Mouse (Mus musculus) cortical plate, adult 2 months (tissue): ENCODE measurements at regions not wholly inside any gene's neighbourhood (a gene's known extent, or its start where the extent isn't known, plus 50 kb on each side); places are given as distances from the start of the nearest gene placed in this dataset.

Experiments
- CTCF ChIP-seq: fragments of 200-500 bp; IDR thresholded peaks from 2 replicates; pipeline ENCODE4 v1.5.1; 2011; ENCODE audit warnings: mild to moderate bottlenecking, control low read depth, low read length; ENCODE audit not compliant: insufficient read depth; ENCODE audit errors: extremely low read depth
- POLR2A ChIP-seq: fragments of 200-500 bp; IDR thresholded peaks from 2 replicates; pipeline ENCODE4 v1.6.1; 2011; ENCODE audit warnings: mild to moderate bottlenecking, low read length, control low read depth; ENCODE audit not compliant: insufficient read depth; ENCODE audit errors: extremely low read depth

- TF ChIP-seq POLR2A (no peak), CTCF (no peak)
These were observed 282.4 kb upstream of the Ptprd start for GRCm38 (mm10) chr4:78494117-78494516.
